Mouse (Mus musculus) liver, adult 2 months (tissue): ENCODE measurements at regions not wholly inside any gene's neighbourhood (a gene's known extent, or its start where the extent isn't known, plus 50 kb on each side); places are given as distances from the start of the nearest gene placed in this dataset.

Experiments
- DNase-seq: peaks from one replicate; pipeline ENCODE4 v3.0.0-alpha.2; 2011; ENCODE audit warnings: low read depth, low spot score; ENCODE audit errors: extremely low read depth
- H3K27ac ChIP-seq: fragments of 200-500 bp; replicated peaks from 2 replicates; pipeline ENCODE4 v1.5.1; 2012; ENCODE audit warnings: low read depth, mild to moderate bottlenecking, control low read depth, inconsistent platforms, low read length; ENCODE audit not compliant: insufficient read depth
- H3K27me3 ChIP-seq: fragments of 200-500 bp; 2 replicates; pipeline ENCODE4 v1.6.1; 2012; ENCODE audit warnings: mild to moderate bottlenecking, moderate library complexity, low read length, inconsistent platforms; ENCODE audit not compliant: control insufficient read depth, insufficient read depth
- H3K36me3 ChIP-seq: fragments of 200-500 bp; 2 replicates; pipeline ENCODE4 v1.6.1; 2012; ENCODE audit warnings: low read length, inconsistent platforms; ENCODE audit not compliant: control insufficient read depth, insufficient read depth
- H3K4me1 ChIP-seq: fragments of 200-500 bp; 2 replicates; pipeline ENCODE4 v1.6.1; 2011; ENCODE audit warnings: low read length; ENCODE audit not compliant: control insufficient read depth, insufficient read depth
- H3K4me3 ChIP-seq: fragments of 200-500 bp; 2 replicates; pipeline ENCODE4 v1.5.1; 2011; ENCODE audit warnings: low read depth, mild to moderate bottlenecking, control low read depth, low read length, moderate library complexity; ENCODE audit not compliant: insufficient read depth
- H3K79me2 ChIP-seq: fragments of 200-500 bp; 2 replicates; pipeline ENCODE4 v1.6.1; 2012; ENCODE audit warnings: inconsistent platforms, mild to moderate bottlenecking, low read length, moderate library complexity; ENCODE audit not compliant: control insufficient read depth, insufficient read depth
- H3K9ac ChIP-seq: fragments of 200-500 bp; 2 replicates; pipeline ENCODE4 v1.6.1; 2012; ENCODE audit warnings: low read depth, mild to moderate bottlenecking, control low read depth, inconsistent platforms, low read length
- CTCF ChIP-seq: fragments of 200-500 bp; IDR thresholded peaks from 2 replicates; pipeline ENCODE4 v1.5.1; 2011; ENCODE audit warnings: low read depth, low read length, control low read depth
- POLR2A ChIP-seq: fragments of 200-500 bp; IDR thresholded peaks from 2 replicates; pipeline ENCODE4 v1.6.1; 2011; ENCODE audit warnings: low read length, control low read depth; ENCODE audit not compliant: insufficient read depth; ENCODE audit errors: extremely low read depth
- WGBS: fragments of 180-500 bp; shearing (Covaris S2); methylation state at CpG from one replicate; pipeline ENCODE4 v1.1.7; 2018; 5-methylcytosine and 5-hydroxymethylcytosine counted together

DNA sequence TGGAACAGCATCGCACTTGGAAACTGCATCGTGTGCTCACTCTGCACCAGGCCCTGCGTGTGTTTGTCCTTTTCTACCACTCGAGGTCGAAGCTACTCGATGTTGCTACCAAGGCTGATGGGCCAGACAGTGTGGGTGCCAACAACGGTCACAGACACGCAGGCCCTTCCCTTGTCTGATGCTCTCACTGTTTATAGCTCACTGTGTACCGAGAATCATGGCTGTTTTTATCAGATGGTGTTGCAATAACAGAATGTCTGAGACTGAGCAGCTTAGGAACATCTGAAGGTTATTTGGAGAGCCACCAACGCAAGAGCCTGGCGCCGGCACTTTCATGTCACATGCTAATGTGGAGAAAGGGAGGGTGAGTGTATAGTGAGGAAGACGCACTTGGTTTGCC, 51.1 kb upstream of the Msx1 start:
- Histone ChIP-seq H3K4me1 (no peaks in the 10 kb centered on the region), H3K9ac (no peak overlapping the region), H3K27me3 (no peaks in the 10 kb centered on the region), H3K36me3 (no peaks in the 10 kb centered on the region), H3K27ac (no peak overlapping the region), H3K4me3 (no peak overlapping the region), H3K79me2 (no peaks in the 10 kb centered on the region)
- TF ChIP-seq POLR2A: no peak
- no peak for TF ChIP-seq CTCF
- DNase-seq: peak; percentile 51
- WGBS: 77% methylated on average over 13 of the region's 13 CpGs

DNA sequence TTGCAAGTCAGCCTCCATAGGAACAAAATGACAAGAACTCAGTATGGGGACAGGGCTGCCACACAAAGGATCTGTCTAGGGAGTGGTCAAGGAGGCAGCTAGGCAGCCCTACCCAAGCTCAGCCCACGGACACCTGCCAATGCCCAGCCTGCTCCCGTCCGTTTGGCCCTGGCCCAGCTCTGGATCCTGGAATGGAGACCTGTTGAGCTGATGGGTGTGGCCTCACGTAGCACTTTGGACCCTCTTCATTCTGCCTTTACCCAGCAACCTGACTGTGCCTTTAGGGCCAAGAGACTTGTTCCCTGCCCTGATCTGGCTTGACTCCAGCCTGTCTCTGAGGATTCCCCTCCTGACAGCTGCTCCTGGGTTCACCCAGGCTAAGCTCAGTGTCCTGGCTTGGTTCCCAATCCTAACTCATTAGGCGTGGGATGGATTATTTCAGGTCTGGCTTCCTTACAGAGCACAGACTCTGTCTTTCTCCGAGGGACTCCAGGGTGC, 50.5 kb upstream of the Msx1 start:
- TF ChIP-seq CTCF (no peak), POLR2A (no peak)
- peak; percentile 82 for DNase-seq
- Histone ChIP-seq H3K36me3 (no peaks in the 10 kb centered on the region), H3K79me2 (no peaks in the 10 kb centered on the region), H3K4me3 (no peak overlapping the region), H3K9ac (no peak overlapping the region), H3K4me1 (no peaks in the 10 kb centered on the region), H3K27ac (no peak overlapping the region), H3K27me3 (no peaks in the 10 kb centered on the region)
- 28% methylated on average over 6 of the region's 6 CpGs for WGBS
